Mouse (Mus musculus) midbrain, embryonic 12.5 days (tissue): ENCODE results near the gene Ccnd2. TPM values are rescaled to one million over a fixed set of nuclear protein-coding genes. Genes with fewer than 3 reads are reported as not detected.
A peak's percentile ranks its signal among the peaks of the same experiment; 100 is the strongest.

Experiments
- ATAC-seq: fragments of 200-750 bp; cut with Nextera tagmentation; 2 replicates; pipeline ENCODE4 v1.8.0; 2017; ENCODE audit warnings: low read depth, moderate TSS enrichment, moderate library complexity; ENCODE audit not compliant: low FRiP score
- H3K27ac ChIP-seq: fragments of 300-500 bp; sonication (generic); replicated peaks from 2 replicates; pipeline ENCODE4 v1.5.1; 2016; ENCODE audit warnings: mild to moderate bottlenecking
- H3K27me3 ChIP-seq: fragments of 300-500 bp; sonication (generic); 2 replicates; pipeline ENCODE4 v1.6.1; 2016; ENCODE audit warnings: mild to moderate bottlenecking
- H3K36me3 ChIP-seq: fragments of 300-500 bp; sonication (generic); 2 replicates; pipeline ENCODE4 v1.6.1; 2016
- H3K4me1 ChIP-seq: fragments of 300-500 bp; sonication (generic); 2 replicates; pipeline ENCODE4 v1.6.1; 2016
- H3K4me2 ChIP-seq: fragments of 300-500 bp; sonication (generic); replicated peaks from 2 replicates; pipeline ENCODE4 v1.6.1; 2016; ENCODE audit warnings: mild to moderate bottlenecking, moderate library complexity
- H3K4me3 ChIP-seq: fragments of 300-500 bp; sonication (generic); 2 replicates; pipeline ENCODE4 v1.5.1; 2016; ENCODE audit warnings: mild to moderate bottlenecking
- H3K9ac ChIP-seq: fragments of 300-500 bp; sonication (generic); replicated peaks from 2 replicates; pipeline ENCODE4 v1.6.1; 2016; ENCODE audit warnings: mild to moderate bottlenecking, moderate library complexity
- H3K9me3 ChIP-seq: fragments of 300-500 bp; sonication (generic); 2 replicates; pipeline ENCODE4 v1.6.1; 2016; ENCODE audit warnings: mild to moderate bottlenecking
- WGBS: fragments of 180-500 bp; shearing (Covaris S2); methylation state at CpG from one replicate; pipeline ENCODE4 v1.1.7; 2016; 5-methylcytosine and 5-hydroxymethylcytosine counted together
- polyA plus RNA-seq: library from polyadenylated mRNA; unstranded; fragments of >200 nt; fragmentation: Nextera tagmentation; extraction: Ambion mirVana; gene quantifications from 2 replicates; pipeline ENCODE4 v1.2.1, GENCODE M21; 2016

Gene Ccnd2
- polyA plus RNA-seq, 1 experiment from 2014 or later: 1,089 TPM

DNA sequence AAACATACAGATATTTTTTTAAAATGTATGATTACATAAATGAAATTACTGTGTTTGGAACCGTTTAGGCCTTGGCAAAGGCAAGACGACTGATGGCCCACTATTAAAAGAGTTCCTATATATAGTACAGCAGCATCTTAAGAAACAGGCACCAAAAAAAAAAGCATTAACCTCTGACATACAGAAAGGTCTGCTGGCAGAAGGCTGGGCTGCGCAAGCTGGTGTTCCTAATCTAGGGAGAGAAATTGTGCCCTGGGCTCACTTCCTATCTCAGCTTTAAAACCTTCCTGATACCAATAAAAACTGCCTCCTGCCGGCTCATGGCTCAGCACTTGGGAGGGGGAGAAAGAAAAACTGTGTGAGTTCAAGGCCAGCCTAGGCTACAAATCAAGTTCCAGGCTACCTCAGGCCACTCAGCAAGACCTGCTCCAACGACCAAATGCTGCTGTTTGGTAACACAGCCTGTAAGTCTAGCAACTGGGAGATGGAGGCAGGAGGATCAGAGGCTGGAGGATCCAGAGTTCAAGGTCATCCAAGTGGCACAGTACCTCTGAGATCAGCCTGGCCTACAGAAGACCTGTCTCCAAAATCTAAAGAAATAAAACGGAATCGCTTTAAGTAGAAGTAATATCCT, 47.5 kb downstream of the Ccnd2 start:
- H3K9me3 ChIP-seq: no peaks in the 10 kb centered on the region
- no peak overlapping the region for H3K9ac ChIP-seq
- H3K4me1 ChIP-seq: peaks cover 9% of the 10 kb centered on the region
- H3K4me3 ChIP-seq: no peak overlapping the region
- ATAC-seq: no peak
- H3K36me3 ChIP-seq: peaks cover 12% of the 10 kb centered on the region
- H3K4me2 ChIP-seq: no peak overlapping the region
- 87% methylated on average over 7 of the region's 7 CpGs for WGBS
- no peak overlapping the region for H3K27ac ChIP-seq
- H3K27me3 ChIP-seq: no peaks in the 10 kb centered on the region

DNA sequence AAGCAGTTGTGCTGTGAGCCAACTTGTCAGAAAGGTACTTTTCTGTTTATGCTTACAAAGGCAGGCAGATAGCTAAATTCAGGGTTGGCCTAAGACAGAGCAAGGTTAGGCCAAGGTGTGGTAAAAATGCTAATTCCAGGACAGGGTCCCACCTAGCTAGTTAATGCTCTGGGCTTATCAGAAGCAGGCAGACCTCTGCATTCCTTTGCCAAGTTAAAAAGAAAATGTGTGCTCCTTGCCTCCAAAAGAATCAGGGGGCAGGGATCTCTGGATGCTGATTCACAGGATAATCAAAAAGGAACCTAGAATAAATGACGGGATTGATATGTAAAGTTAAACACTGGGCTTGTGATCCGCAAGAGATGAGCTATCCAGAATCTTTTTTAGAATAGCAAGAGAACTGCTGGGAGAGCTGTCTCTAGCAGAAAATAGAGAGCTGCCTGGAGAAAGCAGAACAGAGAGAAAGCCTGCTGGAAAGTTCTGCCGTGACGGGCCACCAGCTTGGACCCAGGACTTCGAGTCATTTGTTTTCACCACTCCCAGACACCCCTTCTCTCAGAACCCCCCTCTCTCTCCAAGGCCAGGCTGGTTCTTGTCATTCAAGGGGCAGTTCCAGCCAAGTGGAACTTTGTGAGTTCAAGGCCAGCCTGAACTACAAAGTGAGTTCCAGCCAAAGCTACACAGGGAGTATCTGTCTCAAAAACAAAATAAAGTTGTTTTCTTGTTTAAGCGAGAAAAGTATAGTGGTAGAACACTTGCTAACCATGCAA, 48.3 kb downstream of the Ccnd2 start:
- Histone ChIP-seq H3K4me1 (peaks cover 6% of the 10 kb centered on the region), H3K9ac (no peak overlapping the region), H3K36me3 (peaks cover 12% of the 10 kb centered on the region), H3K9me3 (no peaks in the 10 kb centered on the region), H3K27me3 (no peaks in the 10 kb centered on the region), H3K27ac (no peak overlapping the region), H3K4me3 (no peak overlapping the region), H3K4me2 (no peak overlapping the region)
- no peak for ATAC-seq
- 95% methylated on average over 6 of the region's 6 CpGs for WGBS

DNA sequence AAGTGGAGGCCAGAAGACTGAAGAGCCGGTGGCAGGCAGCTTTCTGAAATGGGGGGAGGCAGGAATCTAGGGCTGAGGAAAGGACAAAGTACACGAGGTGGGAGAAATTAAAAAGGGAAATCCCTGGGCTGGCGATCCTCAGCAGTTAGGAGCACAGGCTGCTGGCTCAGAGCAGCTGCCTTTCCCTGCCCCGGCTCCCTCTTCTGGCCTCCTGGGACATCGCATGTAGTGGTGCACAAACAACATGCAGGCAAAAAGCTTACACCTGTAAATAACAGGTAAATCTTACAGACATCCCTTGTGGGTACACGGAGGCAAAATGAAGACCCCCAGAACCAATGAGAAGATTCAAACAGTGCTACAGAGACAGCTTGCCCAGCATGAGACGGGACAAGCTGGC, 57.4 kb downstream of the Ccnd2 start:
- WGBS: 59% methylated on average over 7 of the region's 7 CpGs
- no peak for ATAC-seq
- Histone ChIP-seq H3K36me3 (peaks cover 29% of the 10 kb centered on the region), H3K9ac (no peak overlapping the region), H3K4me3 (no peak overlapping the region), H3K27ac (no peak overlapping the region), H3K9me3 (no peaks in the 10 kb centered on the region), H3K27me3 (no peaks in the 10 kb centered on the region), H3K4me1 (no peaks in the 10 kb centered on the region), H3K4me2 (no peak overlapping the region)

DNA sequence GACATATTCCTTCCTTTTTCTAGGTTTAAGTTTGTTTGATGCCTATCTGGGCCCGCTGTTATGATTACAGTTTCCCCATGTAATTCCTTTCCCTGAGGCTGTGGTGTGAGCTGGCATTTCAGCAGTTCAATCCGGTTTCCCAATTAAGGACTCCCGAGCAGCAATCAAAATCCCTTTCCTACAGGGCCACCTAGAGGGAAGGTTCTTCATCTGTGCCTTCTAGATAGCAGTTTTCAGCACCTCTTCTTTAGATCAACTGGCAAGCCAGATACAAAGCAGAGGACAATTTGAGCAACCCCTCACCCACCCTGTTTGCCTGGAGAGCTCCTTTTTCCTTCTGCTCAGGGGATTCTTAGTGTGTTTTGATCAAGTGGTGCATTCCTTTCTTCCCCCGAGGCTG, 65.3 kb downstream of the Ccnd2 start:
- no peak overlapping the region for H3K9ac ChIP-seq
- H3K9me3 ChIP-seq: no peaks in the 10 kb centered on the region
- peaks cover 9% of the 10 kb centered on the region for H3K27me3 ChIP-seq
- H3K4me2 ChIP-seq: no peak overlapping the region
- WGBS: 84% methylated on average over 4 of the region's 4 CpGs
- H3K36me3 ChIP-seq: peaks cover 46% of the 10 kb centered on the region
- no peak for ATAC-seq
- no peaks in the 10 kb centered on the region for H3K4me1 ChIP-seq
- H3K27ac ChIP-seq: no peak overlapping the region
- H3K4me3 ChIP-seq: no peak overlapping the region

DNA sequence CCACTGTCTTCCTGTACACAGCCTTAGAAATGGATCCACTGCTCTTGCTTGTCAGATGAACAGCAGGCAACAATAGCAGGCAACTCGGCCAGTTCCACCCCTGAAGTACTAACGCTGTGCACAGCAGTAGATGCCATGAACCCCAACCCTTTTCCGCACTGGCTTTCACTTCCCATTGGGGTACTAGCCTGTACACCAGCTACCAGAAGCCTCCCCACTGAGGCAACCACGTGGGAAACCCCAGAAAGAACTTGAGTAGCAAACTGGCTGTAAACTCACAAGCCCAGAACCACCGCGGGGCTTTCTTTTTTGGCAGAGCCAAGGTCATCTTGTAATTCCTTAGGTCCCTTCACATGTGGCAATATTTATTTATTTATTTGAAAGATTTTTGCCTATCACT, 70.2 kb downstream of the Ccnd2 start:
- Histone ChIP-seq H3K4me1 (peaks cover 8% of the 10 kb centered on the region; the same call in 1 of the 2 replicates), H3K27ac (no peak overlapping the region), H3K9ac (no peak overlapping the region), H3K4me2 (no peak overlapping the region), H3K27me3 (peaks cover 35% of the 10 kb centered on the region), H3K9me3 (no peaks in the 10 kb centered on the region), H3K4me3 (no peak overlapping the region), H3K36me3 (peaks cover 1% of the 10 kb centered on the region; the same call in 1 of the 2 replicates)
- WGBS: 74% methylated on average over 6 of the region's 6 CpGs
- no peak for ATAC-seq

DNA sequence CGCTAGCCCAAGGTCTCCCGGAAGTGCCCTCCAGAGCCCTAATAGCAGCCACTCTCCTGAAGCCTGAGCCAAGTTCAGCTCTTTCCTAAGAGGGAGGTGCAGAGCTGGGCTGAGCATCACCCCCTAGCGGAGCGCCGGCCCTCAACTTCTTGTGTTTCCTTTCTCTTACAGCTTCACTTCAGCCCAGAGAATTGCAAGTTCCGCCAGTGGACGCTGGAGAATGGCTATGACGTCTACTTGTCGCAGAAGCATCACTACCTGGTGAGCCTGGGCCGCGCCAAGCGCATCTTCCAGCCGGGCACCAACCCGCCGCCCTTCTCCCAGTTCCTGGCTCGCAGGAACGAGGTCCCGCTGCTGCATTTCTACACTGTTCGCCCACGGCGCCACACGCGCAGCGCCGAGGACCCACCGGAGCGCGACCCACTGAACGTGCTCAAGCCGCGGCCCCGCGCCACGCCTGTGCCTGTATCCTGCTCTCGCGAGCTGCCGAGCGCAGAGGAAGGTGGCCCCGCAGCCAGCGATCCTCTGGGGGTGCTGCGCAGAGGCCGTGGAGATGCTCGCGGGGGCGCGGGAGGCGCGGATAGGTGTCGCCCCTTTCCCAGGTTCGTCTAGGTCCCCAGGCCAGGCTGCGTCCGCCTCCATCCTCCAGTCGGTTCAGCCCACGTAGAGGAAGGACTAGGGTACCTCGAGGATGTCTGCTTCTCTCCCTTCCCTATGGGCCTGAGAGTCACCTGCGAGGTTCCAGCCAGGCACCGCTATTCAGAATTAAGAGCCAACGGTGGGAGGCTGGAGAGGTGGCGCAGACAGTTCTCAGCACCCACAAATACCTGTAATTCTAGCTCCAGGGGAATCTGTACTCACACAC, 71.9 kb downstream of the Ccnd2 start:
- ATAC-seq: peak; percentile 93
- Histone ChIP-seq H3K4me3 (peak overlapping the region; percentile 70), H3K9me3 (no peaks in the 10 kb centered on the region), H3K27ac (peak overlapping the region; percentile 35; the same call in 1 of the 2 replicates), H3K36me3 (no peaks in the 10 kb centered on the region), H3K4me1 (peaks cover 8% of the 10 kb centered on the region; the same call in 1 of the 2 replicates), H3K4me2 (peak overlapping the region; percentile 99), H3K27me3 (peaks cover 35% of the 10 kb centered on the region), H3K9ac (peak overlapping the region; percentile 68)
- 1% methylated on average over 59 of the region's 59 CpGs for WGBS

Other genes with a start within 250 kb of the Ccnd2 start
- gene Dyrk4, start 230.4 kb downstream of the Ccnd2 start, polyA plus RNA-seq: not detected in 2 replicates
- gene Rad51ap1, start 212.6 kb downstream of the Ccnd2 start, polyA plus RNA-seq: 56.2 and 56.7 TPM in 2 replicates
- gene D6Wsu163e, start 212.2 kb downstream of the Ccnd2 start, polyA plus RNA-seq: 20.2 and 24.7 TPM in 2 replicates
- not detected in 2 replicates for gene Fgf6, start 136.6 kb downstream of the Ccnd2 start, polyA plus RNA-seq
- gene Fgf23, start 79.3 kb downstream of the Ccnd2 start, polyA plus RNA-seq: not detected in 2 replicates
- gene Tigar, start 42.6 kb downstream of the Ccnd2 start, polyA plus RNA-seq: 8.9 and 9.2 TPM in 2 replicates